Mouse (Mus musculus): ENCODE measurements around the gene Rmdn2.

The Rmdn2 gene

GRCm38 (mm10) chr17:79713276-79713642, 101.6 kb downstream of the Rmdn2 start:
- peaks cover 51% of the 10 kb centered on the region for H3K4me1 ChIP-seq (replicated peaks; ENCODE audit: low read depth, low read length)
- H3K27me3 ChIP-seq (ENCODE audit: insufficient read depth, low read length) = peaks cover 77% of the 10 kb centered on the region
- no peak for TF ChIP-seq CTCF (conservative IDR thresholded peaks at IDR 0.05; ENCODE audit: low read length)
- no peak for TF ChIP-seq POU5F1 (IDR thresholded peaks at IDR 0.05; ENCODE audit: borderline replicate concordance, low read length)
- TF ChIP-seq NANOG (IDR thresholded peaks at IDR 0.05; ENCODE audit: borderline replicate concordance, low read length) = no peak
- H3K4me3 ChIP-seq (replicated peaks; ENCODE audit: low read length) = peak overlapping the region; percentile 76
- H3K36me3 ChIP-seq (ENCODE audit: insufficient read depth, low read length) = no peaks in the 10 kb centered on the region
- peaks cover 16% of the 10 kb centered on the region for H3K9me3 ChIP-seq (ENCODE audit: low read length)

GRCm38 (mm10) chr17:79713643-79714367, 102.1 kb downstream of the Rmdn2 start:
- Histone ChIP-seq H3K27me3 (ENCODE audit: insufficient read depth, low read length) (peaks cover 82% of the 10 kb centered on the region), H3K4me1 (replicated peaks; ENCODE audit: low read depth, low read length) (peaks cover 45% of the 10 kb centered on the region), H3K36me3 (ENCODE audit: insufficient read depth, low read length) (no peaks in the 10 kb centered on the region), H3K4me3 (replicated peaks; ENCODE audit: low read length) (peak overlapping the region; percentile 76), H3K9me3 (ENCODE audit: low read length) (peaks cover 16% of the 10 kb centered on the region)
- TF ChIP-seq CTCF (conservative IDR thresholded peaks at IDR 0.05; ENCODE audit: low read length) = no peak
- no peak for TF ChIP-seq POU5F1 (IDR thresholded peaks at IDR 0.05; ENCODE audit: borderline replicate concordance, low read length)
- TF ChIP-seq NANOG (IDR thresholded peaks at IDR 0.05; ENCODE audit: borderline replicate concordance, low read length) = no peak

GRCm38 (mm10) chr17:79714368-79714895, 102.8 kb downstream of the Rmdn2 start:
- no peaks in the 10 kb centered on the region for H3K36me3 ChIP-seq (ENCODE audit: insufficient read depth, low read length)
- H3K4me3 ChIP-seq (replicated peaks; ENCODE audit: low read length) = peak overlapping the region; percentile 76
- H3K4me1 ChIP-seq (replicated peaks; ENCODE audit: low read depth, low read length) = peaks cover 44% of the 10 kb centered on the region
- TF ChIP-seq NANOG (IDR thresholded peaks at IDR 0.05; ENCODE audit: borderline replicate concordance, low read length) (no peak), CTCF (conservative IDR thresholded peaks at IDR 0.05; ENCODE audit: low read length) (no peak), POU5F1 (IDR thresholded peaks at IDR 0.05; ENCODE audit: borderline replicate concordance, low read length) (no peak)
- peaks cover 16% of the 10 kb centered on the region for H3K9me3 ChIP-seq (ENCODE audit: low read length)
- peaks cover 87% of the 10 kb centered on the region for H3K27me3 ChIP-seq (ENCODE audit: insufficient read depth, low read length)

- H3K27me3 ChIP-seq (ENCODE audit: insufficient read depth, low read length) = peaks cover 84% of the 10 kb centered on the region
- H3K36me3 ChIP-seq (ENCODE audit: insufficient read depth, low read length) = no peaks in the 10 kb centered on the region
- H3K4me3 ChIP-seq (replicated peaks; ENCODE audit: low read length) = peak within 1 kb of the TSS; percentile 76
- H3K4me1 ChIP-seq (replicated peaks; ENCODE audit: low read depth, low read length) = peaks cover 38% of the 10 kb centered on the region
- H3K9me3 ChIP-seq (ENCODE audit: low read length) = peaks cover 16% of the 10 kb centered on the region
- no peak for TF ChIP-seq NANOG (IDR thresholded peaks at IDR 0.05; ENCODE audit: borderline replicate concordance, low read length)
- TF ChIP-seq POU5F1 (IDR thresholded peaks at IDR 0.05; ENCODE audit: borderline replicate concordance, low read length) = no peak
- no peak for TF ChIP-seq CTCF (conservative IDR thresholded peaks at IDR 0.05; ENCODE audit: low read length)
Measured at GRCm38 (mm10) chr17:79714931-79715637, 103.4 kb downstream of the Rmdn2 start, which contains the start of gene Cyp1b1. Cyp1b1 (minus strand) TSS chr17:79715061.

- Histone ChIP-seq H3K36me3 (ENCODE audit: insufficient read depth, low read length) (no peaks in the 10 kb centered on the region), H3K27me3 (ENCODE audit: insufficient read depth, low read length) (peaks cover 84% of the 10 kb centered on the region), H3K4me1 (replicated peaks; ENCODE audit: low read depth, low read length) (peaks cover 35% of the 10 kb centered on the region), H3K4me3 (replicated peaks; ENCODE audit: low read length) (peak overlapping the region; percentile 76), H3K9me3 (ENCODE audit: low read length) (peaks cover 16% of the 10 kb centered on the region)
- peak; percentile 53 for TF ChIP-seq CTCF (conservative IDR thresholded peaks at IDR 0.05; ENCODE audit: low read length)
- no peak for TF ChIP-seq NANOG (IDR thresholded peaks at IDR 0.05; ENCODE audit: borderline replicate concordance, low read length)
Measured at GRCm38 (mm10) chr17:79715649-79716143, 104.0 kb downstream of the Rmdn2 start.

GRCm38 (mm10) chr17:79720681-79721080, 109.0 kb downstream of the Rmdn2 start:
- Histone ChIP-seq H3K36me3 (ENCODE audit: insufficient read depth, low read length) (no peaks in the 10 kb centered on the region), H3K4me3 (replicated peaks; ENCODE audit: low read length) (no peak overlapping the region), H3K4me1 (replicated peaks; ENCODE audit: low read depth, low read length) (0 out of 2 replicates have a peak, but pooled peaks cover 2% of the 10 kb centered on the region), H3K9me3 (ENCODE audit: low read length) (peaks cover 16% of the 10 kb centered on the region), H3K27me3 (ENCODE audit: insufficient read depth, low read length) (peaks cover 47% of the 10 kb centered on the region)
- TF ChIP-seq NANOG (IDR thresholded peaks at IDR 0.05; ENCODE audit: borderline replicate concordance, low read length) = no peak
- TF ChIP-seq CTCF (conservative IDR thresholded peaks at IDR 0.05; ENCODE audit: low read length) = no peak
- no peak for TF ChIP-seq POU5F1 (IDR thresholded peaks at IDR 0.05; ENCODE audit: borderline replicate concordance, low read length)

GRCm38 (mm10) chr17:79726613-79727012, 115.0 kb downstream of the Rmdn2 start:
- H3K4me1 ChIP-seq (replicated peaks; ENCODE audit: low read depth, low read length) = peaks cover 5% of the 10 kb centered on the region; the same call in 1 of the 2 replicates
- H3K9me3 ChIP-seq (ENCODE audit: low read length) = no peaks in the 10 kb centered on the region
- peaks cover 29% of the 10 kb centered on the region for H3K27me3 ChIP-seq (ENCODE audit: insufficient read depth, low read length)
- H3K36me3 ChIP-seq (ENCODE audit: insufficient read depth, low read length) = no peaks in the 10 kb centered on the region
- H3K4me3 ChIP-seq (replicated peaks; ENCODE audit: low read length) = no peak overlapping the region
- TF ChIP-seq NANOG (IDR thresholded peaks at IDR 0.05; ENCODE audit: borderline replicate concordance, low read length) = no peak

- H3K27me3 ChIP-seq (ENCODE audit: insufficient read depth, low read length) = peaks cover 34% of the 10 kb centered on the region
- no peak for TF ChIP-seq POU5F1 (IDR thresholded peaks at IDR 0.05; ENCODE audit: borderline replicate concordance, low read length)
- TF ChIP-seq NANOG (IDR thresholded peaks at IDR 0.05; ENCODE audit: borderline replicate concordance, low read length) = no peak
Measured at GRCm38 (mm10) chr17:79728053-79728584, 116.5 kb downstream of the Rmdn2 start.

More at GRCm38 (mm10) chr17:79728053-79728584, 116.5 kb downstream of the Rmdn2 start:
- Histone ChIP-seq H3K4me3 (replicated peaks; ENCODE audit: low read length) (no peak overlapping the region), H3K9me3 (ENCODE audit: low read length) (no peaks in the 10 kb centered on the region), H3K36me3 (ENCODE audit: insufficient read depth, low read length) (no peaks in the 10 kb centered on the region), H3K4me1 (replicated peaks; ENCODE audit: low read depth, low read length) (peaks cover 5% of the 10 kb centered on the region; the same call in 1 of the 2 replicates)
